Mouse (Mus musculus) liver, postnatal 0 days (tissue): ENCODE measurements around the gene Pold4. TPM values are rescaled to one million over a fixed set of nuclear protein-coding genes. Genes with fewer than 3 reads are reported as not detected.
A peak's percentile ranks its signal among the peaks of the same experiment; 100 is the strongest.

Experiments used
- ATAC-seq: fragments of 200-750 bp; cut with Nextera tagmentation; 2 replicates; pipeline ENCODE4 v1.8.0; 2017; ENCODE audit warnings: mild to moderate bottlenecking, moderate library complexity
- DNase-seq: peaks from one replicate; pipeline ENCODE4 v3.0.0-alpha.2; 2016
- H3K27ac ChIP-seq: fragments of 300-500 bp; sonication (generic); 2 replicates; pipeline ENCODE4 v1.5.1; 2014; ENCODE audit warnings: antibody characterized with exemption, moderate library complexity, mild to moderate bottlenecking, low read depth
- H3K27me3 ChIP-seq: fragments of 300-500 bp; sonication (generic); 2 replicates; pipeline ENCODE4 v1.6.1; 2014; ENCODE audit warnings: low read length, control low read depth, mixed read lengths; ENCODE audit not compliant: insufficient read depth
- H3K36me3 ChIP-seq: fragments of 300-500 bp; sonication (generic); replicated peaks from 2 replicates; pipeline ENCODE4 v1.6.1; 2014; ENCODE audit warnings: mild to moderate bottlenecking, control low read depth, low read length, moderate library complexity, mixed read lengths; ENCODE audit not compliant: insufficient read depth
- H3K4me1 ChIP-seq: fragments of 300-500 bp; sonication (generic); 2 replicates; pipeline ENCODE4 v1.6.1; 2014; ENCODE audit warnings: antibody characterized with exemption, mild to moderate bottlenecking, control low read depth; ENCODE audit not compliant: insufficient read depth
- H3K4me2 ChIP-seq: fragments of 300-500 bp; sonication (generic); 2 replicates; pipeline ENCODE4 v1.6.1; 2014; ENCODE audit warnings: low read depth, mild to moderate bottlenecking, low read length, moderate library complexity, mixed read lengths
- H3K4me3 ChIP-seq: fragments of 300-500 bp; sonication (generic); 2 replicates; pipeline ENCODE4 v1.5.1; 2014; ENCODE audit warnings: low read depth, low read length
- H3K9ac ChIP-seq: fragments of 300-500 bp; sonication (generic); replicated peaks from 2 replicates; pipeline ENCODE4 v1.6.1; 2014; ENCODE audit warnings: mild to moderate bottlenecking, moderate library complexity
- H3K9me3 ChIP-seq: fragments of 300-500 bp; sonication (generic); 2 replicates; pipeline ENCODE4 v1.6.1; 2016; ENCODE audit warnings: mild to moderate bottlenecking, control low read depth, low read length, mixed read lengths
- CTCF ChIP-seq: sonication (generic); IDR thresholded peaks from 2 replicates; pipeline ENCODE4 v1.5.1; 2016; ENCODE audit warnings: antibody characterized with exemption, low read depth
- EP300 ChIP-seq: IDR thresholded peaks from 2 replicates; pipeline ENCODE4 v1.6.1; 2016; ENCODE audit warnings: antibody characterized with exemption, low read depth, mild to moderate bottlenecking
- WGBS: fragments of 180-500 bp; shearing (Covaris S2); extraction: QIAGEN DNeasy Blood & Tissue Kit; methylation state at CpG from one replicate; pipeline ENCODE4 v1.1.7; 2014; ENCODE audit not compliant: insufficient replicate concordance; 5-methylcytosine and 5-hydroxymethylcytosine counted together
- polyA plus RNA-seq: library from polyadenylated mRNA; unstranded; fragments of >200 nt; fragmentation: Nextera tagmentation; extraction: Ambion mirVana; gene quantifications from 2 replicates; pipeline ENCODE4 v1.2.1, GENCODE M21; 2015

Gene Pold4
- polyA plus RNA-seq, 1 experiment from 2014 or later, result 31.1 TPM

DNA sequence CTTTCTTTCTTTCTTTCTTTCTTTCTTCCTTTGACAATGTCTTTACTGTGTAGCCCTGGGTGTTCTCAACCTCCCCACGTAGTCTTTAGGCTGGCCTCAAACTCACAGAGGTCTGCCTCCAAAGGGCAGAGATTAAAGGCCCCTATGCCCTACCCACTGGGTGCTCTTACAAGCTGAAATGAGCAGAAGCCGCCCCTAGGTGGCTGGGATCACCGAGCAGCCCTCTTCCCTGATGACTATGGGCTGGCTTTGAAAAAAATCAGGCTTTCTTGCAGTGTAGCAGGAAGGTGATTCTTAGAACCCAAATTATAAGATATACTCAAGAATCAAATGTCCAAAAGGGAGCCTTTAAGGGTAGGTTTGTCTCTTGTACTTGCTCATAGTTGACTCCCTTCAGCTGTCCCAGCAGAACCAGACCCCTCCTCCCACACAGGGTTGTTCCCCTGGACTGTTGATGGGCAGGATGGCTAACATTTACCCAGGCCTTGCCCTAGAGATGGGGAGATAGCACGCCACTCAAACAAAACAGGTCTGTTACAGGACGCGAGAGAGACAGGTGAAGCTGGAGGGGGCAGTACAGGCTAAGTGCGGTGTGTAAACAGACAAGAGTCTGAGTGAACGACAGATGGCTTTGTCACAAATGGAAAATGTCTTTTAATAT lies 29.5 kb downstream of the Pold4 start:
- no peaks in the 10 kb centered on the region for H3K9me3 ChIP-seq
- no peaks in the 10 kb centered on the region for H3K36me3 ChIP-seq
- H3K4me2 ChIP-seq, result no peak overlapping the region
- H3K4me3 ChIP-seq, result no peak overlapping the region
- 50% methylated on average over 8 of the region's 8 CpGs for WGBS
- DNase-seq, result peak; percentile 41
- peak; percentile 66 for ATAC-seq
- no peak overlapping the region for H3K9ac ChIP-seq
- peak overlapping the region; percentile 12; the same call in 1 of the 2 replicates for H3K27ac ChIP-seq
- no peak for TF ChIP-seq EP300
- TF ChIP-seq CTCF, result peak; percentile 46
- H3K27me3 ChIP-seq, result no peaks in the 10 kb centered on the region
- peaks cover 23% of the 10 kb centered on the region for H3K4me1 ChIP-seq

DNA sequence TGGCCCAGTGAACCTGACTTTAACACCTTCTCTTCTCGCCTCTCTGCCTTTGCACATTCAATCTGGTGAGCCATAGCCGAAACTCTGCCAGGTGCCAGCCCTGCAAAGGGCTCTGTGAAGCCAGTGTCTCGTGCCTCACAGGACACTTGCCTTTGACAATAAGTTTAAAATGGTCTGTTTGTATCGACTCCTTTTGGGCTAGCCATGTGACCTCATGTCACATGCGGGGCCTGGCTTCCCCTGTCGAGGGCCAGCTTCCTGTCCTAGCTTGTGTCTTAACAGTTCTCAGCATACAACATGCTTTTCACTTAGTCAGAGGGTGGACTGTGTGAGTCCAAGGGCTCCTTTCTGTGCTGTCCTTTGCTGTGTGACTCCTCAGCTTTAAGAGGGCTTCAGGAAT lies 31.1 kb downstream of the Pold4 start:
- H3K27me3 ChIP-seq, result no peaks in the 10 kb centered on the region
- DNase-seq (no peak), ATAC-seq (0 out of 2 replicates have a peak, but pooled peaks have one; percentile 7)
- no peak overlapping the region for H3K4me2 ChIP-seq
- no peaks in the 10 kb centered on the region for H3K36me3 ChIP-seq
- H3K4me3 ChIP-seq, result no peak overlapping the region
- H3K27ac ChIP-seq, result no peak overlapping the region
- peaks cover 18% of the 10 kb centered on the region for H3K4me1 ChIP-seq
- 47% methylated on average over 6 of the region's 6 CpGs for WGBS
- H3K9ac ChIP-seq, result no peak overlapping the region
- no peaks in the 10 kb centered on the region for H3K9me3 ChIP-seq
- TF ChIP-seq CTCF (no peak), EP300 (no peak)

DNA sequence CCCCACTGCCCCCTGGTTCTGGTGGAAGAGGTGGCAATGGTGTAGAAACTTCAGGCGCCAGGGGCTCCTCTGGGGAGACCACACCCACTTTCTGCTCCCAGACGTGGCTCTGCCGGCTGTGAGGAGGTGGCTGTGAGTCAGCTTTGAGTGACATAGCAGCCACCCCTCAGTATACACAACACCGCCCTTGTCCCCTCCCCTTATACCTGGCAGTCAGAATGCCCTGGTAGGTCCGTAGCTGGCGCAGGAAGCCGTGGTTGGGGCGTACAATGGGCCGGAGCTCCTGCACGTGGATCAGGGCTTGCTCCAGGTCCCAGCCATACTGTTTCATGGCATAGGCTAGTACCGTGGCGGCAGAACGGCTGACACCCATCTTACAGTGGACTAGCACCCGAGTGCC lies 32.0 kb downstream of the Pold4 start:
- ATAC-seq (no peak), DNase-seq (no peak)
- Histone ChIP-seq H3K27me3 (no peaks in the 10 kb centered on the region), H3K9me3 (no peaks in the 10 kb centered on the region), H3K4me2 (no peak overlapping the region), H3K36me3 (no peaks in the 10 kb centered on the region), H3K4me1 (peaks cover 18% of the 10 kb centered on the region), H3K9ac (no peak overlapping the region), H3K27ac (no peak overlapping the region), H3K4me3 (no peak overlapping the region)
- WGBS, result 67% methylated on average over 14 of the region's 14 CpGs
- no peak for TF ChIP-seq EP300
- TF ChIP-seq CTCF, result no peak

DNA sequence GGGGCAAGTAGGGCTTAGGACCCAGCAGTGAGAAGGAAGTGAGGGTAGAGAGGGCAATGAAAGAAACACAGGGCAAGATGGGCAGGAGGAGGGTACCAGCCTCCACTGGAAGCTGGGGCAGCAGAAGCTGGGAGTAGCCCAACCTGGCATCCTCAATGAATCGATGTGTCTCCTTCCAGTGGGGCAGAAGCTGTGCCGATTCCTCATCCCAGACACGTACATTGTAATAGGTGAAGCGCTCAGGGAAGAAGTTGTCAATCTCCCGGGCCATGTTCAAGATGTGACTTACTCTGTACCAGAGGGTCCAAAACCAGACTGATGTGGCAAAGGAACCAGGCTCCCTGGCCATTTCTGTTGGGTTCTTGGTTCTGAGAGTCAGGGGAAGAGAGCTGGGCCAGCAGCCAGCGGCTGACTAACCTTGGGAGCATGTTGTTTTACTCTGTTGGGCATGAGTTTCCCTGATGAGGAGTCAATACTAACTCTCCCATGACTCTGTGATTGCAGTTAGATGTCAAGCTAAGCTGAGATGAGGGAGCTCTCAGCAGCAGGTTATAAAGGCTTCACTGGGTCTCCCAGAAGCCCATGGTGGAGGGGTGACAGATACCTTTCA lies 32.6 kb downstream of the Pold4 start:
- DNase-seq (no peak), ATAC-seq (no peak)
- Histone ChIP-seq H3K9ac (no peak overlapping the region), H3K9me3 (no peaks in the 10 kb centered on the region), H3K36me3 (no peaks in the 10 kb centered on the region), H3K4me1 (peaks cover 24% of the 10 kb centered on the region), H3K4me3 (no peak overlapping the region), H3K27ac (no peak overlapping the region), H3K4me2 (no peak overlapping the region), H3K27me3 (no peaks in the 10 kb centered on the region)
- TF ChIP-seq CTCF (no peak), EP300 (no peak)
- 81% methylated on average over 6 of the region's 6 CpGs for WGBS

DNA sequence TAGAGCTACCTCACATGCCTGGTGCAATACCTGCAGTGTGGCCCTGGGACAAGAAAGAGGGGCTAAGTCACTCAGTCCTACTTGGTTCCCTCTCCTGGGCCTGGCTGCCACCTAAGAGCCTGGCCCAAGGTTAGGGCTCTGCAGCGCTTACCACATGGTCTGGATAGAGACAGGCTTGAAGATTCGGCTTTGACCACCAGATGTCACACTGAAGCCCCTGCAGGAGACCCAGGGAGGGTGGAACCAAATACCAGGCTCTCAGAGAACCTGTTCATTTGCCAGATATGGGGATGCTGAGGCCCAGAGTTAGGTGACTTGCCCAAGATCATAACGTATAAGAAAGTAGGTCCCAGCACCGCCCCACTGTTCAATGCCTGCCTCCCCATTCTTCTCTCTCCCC lies 34.3 kb downstream of the Pold4 start:
- 65% methylated on average over 4 of the region's 4 CpGs for WGBS
- no peak overlapping the region for H3K4me2 ChIP-seq
- ATAC-seq, result no peak
- no peaks in the 10 kb centered on the region for H3K27me3 ChIP-seq
- no peak overlapping the region for H3K27ac ChIP-seq
- no peak overlapping the region for H3K9ac ChIP-seq
- no peaks in the 10 kb centered on the region for H3K9me3 ChIP-seq
- H3K36me3 ChIP-seq, result no peaks in the 10 kb centered on the region
- H3K4me1 ChIP-seq, result peaks cover 25% of the 10 kb centered on the region
- no peak overlapping the region for H3K4me3 ChIP-seq
- TF ChIP-seq EP300 (no peak), CTCF (peak; percentile 26; the same call in 1 of the 2 replicates)
- DNase-seq, result peak; percentile 14

DNA sequence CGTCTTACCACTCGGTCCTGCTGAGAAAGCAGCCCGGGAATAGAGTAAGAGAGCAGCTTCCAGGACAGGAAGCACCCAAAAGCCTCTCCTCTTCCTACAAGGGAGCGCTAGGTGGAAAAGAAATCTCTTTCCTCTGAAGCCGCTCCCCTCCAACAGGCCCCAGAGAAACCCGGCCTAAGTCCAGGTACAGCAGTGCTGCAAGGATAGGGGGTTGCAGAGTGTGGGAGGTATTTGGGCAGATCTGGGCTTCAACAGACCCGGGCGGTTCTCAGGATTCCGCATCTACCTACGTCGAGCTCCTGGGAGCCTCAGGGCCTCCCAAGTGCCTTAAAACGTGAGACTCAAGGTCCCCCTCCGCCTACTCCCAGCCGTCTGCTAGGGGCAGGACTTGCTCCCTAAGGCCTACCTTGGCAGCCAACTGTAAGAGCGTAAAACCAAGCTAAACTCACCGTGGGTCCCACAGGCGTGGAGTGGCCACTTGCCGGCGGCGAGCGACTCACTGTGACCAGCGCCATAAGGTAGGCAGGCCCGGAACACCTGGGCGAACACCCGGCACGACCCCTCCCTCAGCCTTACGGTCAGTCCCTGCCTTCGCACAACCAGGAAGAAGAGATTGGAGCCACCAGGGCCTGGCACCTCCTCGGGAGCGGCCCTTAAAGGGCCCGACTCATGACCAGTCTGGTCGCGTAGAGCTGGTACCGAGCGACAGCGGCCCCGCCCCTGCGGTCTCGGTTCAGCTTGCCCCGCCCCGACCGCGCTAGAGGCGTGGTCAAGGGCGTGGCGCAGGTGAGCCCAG lies 37.1 kb downstream of the Pold4 start, which contains the start of gene Ssh3:
TSS of gene Ssh3 (minus strand) at position 615 of the 796 bp plus-strand sequence.
- H3K9me3 ChIP-seq, result no peaks in the 10 kb centered on the region
- H3K27me3 ChIP-seq, result no peaks in the 10 kb centered on the region
- ATAC-seq (peak; percentile 93), DNase-seq (peak; percentile 83)
- WGBS, result 12% methylated on average over 46 of the region's 46 CpGs
- H3K4me1 ChIP-seq, result peaks cover 11% of the 10 kb centered on the region
- peak within 1 kb of the TSS; percentile 68 for H3K9ac ChIP-seq
- H3K4me2 ChIP-seq, result peak within 1 kb of the TSS; percentile 82
- TF ChIP-seq CTCF, result no peak
- TF ChIP-seq EP300, result no peak
- H3K27ac ChIP-seq, result no peak within 1 kb of the TSS
- peak within 1 kb of the TSS; percentile 56 for H3K4me3 ChIP-seq
- H3K36me3 ChIP-seq, result no peaks in the 10 kb centered on the region
